Mouse (Mus musculus): ENCODE measurements around the gene Mark3. TPM values are rescaled to one million over a fixed set of nuclear protein-coding genes. Genes with fewer than 3 reads are reported as not detected.

Mark3 gene
- polyA plus RNA-seq, 1 experiment from 2014 or later: 85.4 TPM

DNA sequence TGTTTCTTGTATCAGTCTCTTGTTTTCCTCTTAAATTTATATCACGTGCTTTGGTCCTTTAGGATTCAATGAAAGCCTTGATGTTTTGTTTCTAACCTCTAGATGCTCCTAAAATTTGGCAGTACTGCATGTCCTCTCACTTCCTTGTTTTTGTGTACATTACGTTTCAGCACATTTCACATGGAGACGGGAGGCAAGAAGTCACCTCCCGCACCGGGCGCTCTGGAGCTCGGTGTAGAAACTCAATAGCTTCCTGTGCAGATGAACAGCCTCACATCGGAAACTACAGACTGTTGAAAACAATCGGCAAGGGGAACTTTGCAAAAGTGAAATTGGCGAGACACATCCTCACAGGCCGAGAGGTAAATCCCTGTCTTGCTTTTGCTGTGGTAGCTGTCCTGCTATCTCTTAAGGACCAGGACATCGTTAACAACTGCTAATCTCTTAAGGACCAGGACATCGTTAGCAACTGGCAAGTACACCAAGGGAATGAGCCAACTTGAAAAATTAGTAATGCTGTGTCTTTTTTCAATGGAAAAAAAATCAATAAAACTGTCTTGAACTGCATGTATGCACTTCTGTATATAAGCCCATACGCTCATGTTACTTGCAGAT lies 18.2 kb downstream of the Mark3 start:
- no peak for DNase-seq (ENCODE audit: low read depth, low spot score)
- in situ Hi-C loops (cut with MboI; ENCODE audit: low pct_unique_long_range_greater_than_20kb): no loop called here
- no peak for ATAC-seq
- TF ChIP-seq CTCF (IDR thresholded peaks at IDR 0.05): no peak
- CTCF ChIA-PET: interaction anchor here (1.2 kb wide), 1 partner anchor 22 kb away, joined by 6 read pairs; no protein-coding TSS in a partner anchor
- no peaks in the 10 kb centered on the region for H3K27me3 ChIP-seq
- POLR2A ChIA-PET: no interaction called here

DNA sequence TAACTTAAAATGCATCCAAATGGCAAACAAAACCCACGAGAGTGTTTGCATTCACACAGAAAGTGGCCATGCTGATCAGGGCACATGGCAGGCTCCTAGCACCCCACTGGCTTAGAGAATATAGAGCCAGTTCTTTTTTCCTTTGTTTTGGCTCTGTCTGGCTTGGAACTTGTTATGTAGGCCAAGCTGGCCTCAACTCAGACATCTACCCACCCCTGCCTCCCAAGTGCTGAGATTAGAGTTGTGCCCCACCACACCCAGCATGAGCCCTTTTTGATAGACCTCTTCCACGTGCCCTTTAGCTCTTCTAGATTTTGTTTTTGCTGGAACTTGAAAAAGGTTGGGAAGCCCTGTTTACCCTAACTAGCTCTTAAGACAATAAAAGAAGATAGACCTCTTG lies 19.5 kb downstream of the Mark3 start:
- H3K27me3 ChIP-seq: no peaks in the 10 kb centered on the region
- no peak for DNase-seq (ENCODE audit: low read depth, low spot score)
- POLR2A ChIA-PET: no interaction called here
- CTCF ChIA-PET: no interaction called here
- in situ Hi-C loops (cut with MboI; ENCODE audit: low pct_unique_long_range_greater_than_20kb): no loop called here
- ATAC-seq: no peak
- no peak for TF ChIP-seq CTCF (IDR thresholded peaks at IDR 0.05)

DNA sequence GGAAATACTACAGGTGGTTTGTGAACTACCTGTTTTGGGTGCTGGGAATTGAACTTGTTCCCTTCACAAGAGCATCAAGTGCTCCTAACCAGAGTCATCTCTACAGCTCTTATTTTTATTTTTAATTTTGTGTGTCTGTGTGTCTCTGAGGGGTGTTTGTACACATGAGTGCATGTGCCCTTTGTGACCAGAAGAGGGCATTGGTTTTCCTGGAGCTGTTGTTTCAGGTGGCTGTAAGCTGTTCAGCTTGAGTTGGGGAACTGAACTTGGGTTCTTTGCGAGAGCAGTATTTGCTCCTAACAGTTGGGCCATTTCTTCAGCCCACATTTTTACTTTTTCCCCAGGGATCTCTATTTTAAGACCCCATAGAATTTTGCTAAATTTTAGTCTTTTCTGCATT lies 23.0 kb downstream of the Mark3 start:
- peak; percentile 39 for TF ChIP-seq CTCF (IDR thresholded peaks at IDR 0.05)
- no peak for DNase-seq (ENCODE audit: low read depth, low spot score)
- in situ Hi-C loops (cut with MboI; ENCODE audit: low pct_unique_long_range_greater_than_20kb): no loop called here
- ChIA-PET CTCF (interaction anchor here (1.7 kb wide), 1 partner anchor 18 kb away, joined by 3 read pairs; no protein-coding TSS in a partner anchor), POLR2A (no interaction called here)
- H3K27me3 ChIP-seq: no peaks in the 10 kb centered on the region
- ATAC-seq: no peak

DNA sequence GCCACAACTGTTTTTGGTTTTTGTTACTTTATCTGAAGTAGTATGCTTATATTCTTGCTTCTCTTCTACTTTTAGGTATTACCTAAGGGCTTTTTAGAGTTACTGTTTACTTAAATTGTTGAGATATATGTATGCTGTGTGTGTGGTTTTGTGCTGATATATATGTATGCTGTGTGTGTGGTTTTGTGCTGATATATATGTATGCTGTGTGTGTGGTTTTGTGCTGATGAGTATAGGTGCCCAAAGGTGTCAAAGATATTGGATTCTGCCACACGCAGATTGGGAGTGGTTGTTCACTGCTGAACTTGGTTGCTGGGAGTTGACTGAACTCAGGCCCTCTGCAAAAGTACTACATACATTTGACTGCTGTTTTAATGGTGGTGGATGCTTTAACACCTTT lies 24.6 kb downstream of the Mark3 start:
- no peak for ATAC-seq
- in situ Hi-C loops (cut with MboI; ENCODE audit: low pct_unique_long_range_greater_than_20kb): no loop called here
- DNase-seq (ENCODE audit: low read depth, low spot score): no peak
- CTCF ChIA-PET: interaction anchor here (1.0 kb wide), 1 partner anchor 12 kb away, joined by 3 read pairs; no protein-coding TSS in a partner anchor
- POLR2A ChIA-PET: no interaction called here
- H3K27me3 ChIP-seq: no peaks in the 10 kb centered on the region
- TF ChIP-seq CTCF (IDR thresholded peaks at IDR 0.05): no peak

DNA sequence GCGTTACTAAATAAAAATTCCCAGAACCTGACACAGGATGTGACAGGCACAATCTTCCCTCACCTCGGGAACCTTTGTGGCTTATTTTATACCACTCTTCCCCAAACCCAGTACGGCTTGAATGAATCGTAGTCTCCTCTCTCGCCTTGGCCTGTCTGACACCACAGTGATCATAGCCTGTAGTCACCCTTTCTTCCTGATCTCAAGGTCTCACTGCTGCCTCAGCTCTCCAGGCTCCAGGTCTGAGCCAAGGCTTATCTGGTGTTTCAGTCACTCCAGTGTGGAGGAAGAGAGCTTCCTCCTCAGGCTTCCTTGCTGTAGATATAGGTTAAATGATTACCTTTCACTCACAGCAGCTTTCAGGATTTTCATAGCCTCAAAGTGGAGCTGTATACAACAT lies 25.3 kb downstream of the Mark3 start:
- ChIA-PET POLR2A (no interaction called here), CTCF (no interaction called here)
- no peak for ATAC-seq
- no peaks in the 10 kb centered on the region for H3K27me3 ChIP-seq
- in situ Hi-C loops (cut with MboI; ENCODE audit: low pct_unique_long_range_greater_than_20kb): no loop called here
- TF ChIP-seq CTCF (IDR thresholded peaks at IDR 0.05): no peak
- no peak for DNase-seq (ENCODE audit: low read depth, low spot score)

DNA sequence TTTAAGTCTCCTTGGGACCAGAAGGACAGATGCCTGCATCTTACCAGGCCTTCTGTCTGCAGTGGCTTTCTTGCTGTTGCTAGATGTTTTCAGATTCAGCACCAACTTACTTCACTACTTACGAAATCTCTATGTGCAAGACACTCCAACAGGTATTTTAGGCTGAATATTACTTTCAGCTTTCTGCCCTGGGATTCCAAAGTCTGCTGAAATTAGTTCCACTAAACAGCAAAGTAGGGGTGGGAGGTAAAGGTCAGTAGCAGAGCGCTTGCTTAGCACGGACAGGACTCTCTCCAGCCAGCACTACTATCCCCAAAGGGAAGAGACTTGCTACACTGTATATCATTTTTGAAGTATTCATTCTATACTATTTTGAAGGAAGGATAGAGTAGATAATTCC lies 29.5 kb downstream of the Mark3 start:
- ChIA-PET POLR2A (no interaction called here), CTCF (interaction anchor here (0.9 kb wide), 1 partner anchor 35 kb away, joined by 3 read pairs; no protein-coding TSS in a partner anchor)
- ATAC-seq: no peak
- no peak for DNase-seq (ENCODE audit: low read depth, low spot score)
- TF ChIP-seq CTCF (IDR thresholded peaks at IDR 0.05): no peak
- H3K27me3 ChIP-seq: no peaks in the 10 kb centered on the region
- in situ Hi-C loops (cut with MboI; ENCODE audit: low pct_unique_long_range_greater_than_20kb): no loop called here

DNA sequence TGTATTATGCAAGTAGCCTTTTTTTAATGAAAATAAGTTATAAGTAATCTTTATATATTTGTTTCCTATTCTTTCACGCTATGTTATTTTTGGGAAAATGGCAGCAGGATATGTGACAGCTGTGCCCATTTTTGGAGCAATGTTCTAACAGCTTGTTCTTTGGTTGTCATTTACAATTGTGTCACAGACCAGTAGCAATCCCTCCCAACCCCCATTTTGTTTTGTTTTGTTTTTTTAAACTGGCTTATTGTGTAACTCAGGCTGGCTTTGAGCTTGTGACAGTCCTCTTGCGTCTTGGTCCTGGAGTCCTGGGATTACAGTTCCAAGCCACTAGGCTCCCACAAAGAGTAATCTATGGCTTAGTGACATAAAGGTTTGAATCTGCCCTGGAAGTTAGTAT lies 31.3 kb downstream of the Mark3 start:
- ChIA-PET CTCF (interaction anchor here (0.7 kb wide), 1 partner anchor 43 kb away, joined by 3 read pairs; no protein-coding TSS in a partner anchor), POLR2A (interaction anchor here (0.9 kb wide), 1 partner anchor 9 kb away, joined by 3 read pairs; no protein-coding TSS in a partner anchor)
- ATAC-seq (no peak), DNase-seq (ENCODE audit: low read depth, low spot score) (no peak)
- no peak for TF ChIP-seq CTCF (IDR thresholded peaks at IDR 0.05)
- no peaks in the 10 kb centered on the region for H3K27me3 ChIP-seq
- in situ Hi-C loops (cut with MboI; ENCODE audit: low pct_unique_long_range_greater_than_20kb): no loop called here

DNA sequence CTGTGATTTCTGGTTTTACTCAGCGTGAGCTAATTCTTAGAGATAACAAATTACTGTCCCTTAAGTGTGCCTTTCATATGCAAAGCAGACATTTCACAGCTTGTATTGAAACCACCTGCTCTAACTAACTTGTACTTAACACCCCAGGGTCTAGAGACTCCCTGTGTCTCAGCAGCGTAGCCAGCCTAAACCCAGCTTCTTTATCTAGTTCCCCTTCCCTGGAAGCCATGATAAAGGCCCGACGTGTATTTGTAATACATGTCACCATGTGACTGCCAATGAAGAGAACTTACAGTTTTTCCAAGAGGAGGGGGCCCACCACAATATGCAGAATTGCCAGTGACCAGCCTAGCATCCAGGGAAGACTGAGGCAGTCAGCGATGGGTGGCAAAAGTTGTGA lies 33.7 kb downstream of the Mark3 start:
- ATAC-seq: no peak
- ChIA-PET CTCF (no interaction called here), POLR2A (no interaction called here)
- no peak for DNase-seq (ENCODE audit: low read depth, low spot score)
- H3K27me3 ChIP-seq: no peaks in the 10 kb centered on the region
- TF ChIP-seq CTCF (IDR thresholded peaks at IDR 0.05): no peak
- in situ Hi-C loops (cut with MboI; ENCODE audit: low pct_unique_long_range_greater_than_20kb): no loop called here

DNA sequence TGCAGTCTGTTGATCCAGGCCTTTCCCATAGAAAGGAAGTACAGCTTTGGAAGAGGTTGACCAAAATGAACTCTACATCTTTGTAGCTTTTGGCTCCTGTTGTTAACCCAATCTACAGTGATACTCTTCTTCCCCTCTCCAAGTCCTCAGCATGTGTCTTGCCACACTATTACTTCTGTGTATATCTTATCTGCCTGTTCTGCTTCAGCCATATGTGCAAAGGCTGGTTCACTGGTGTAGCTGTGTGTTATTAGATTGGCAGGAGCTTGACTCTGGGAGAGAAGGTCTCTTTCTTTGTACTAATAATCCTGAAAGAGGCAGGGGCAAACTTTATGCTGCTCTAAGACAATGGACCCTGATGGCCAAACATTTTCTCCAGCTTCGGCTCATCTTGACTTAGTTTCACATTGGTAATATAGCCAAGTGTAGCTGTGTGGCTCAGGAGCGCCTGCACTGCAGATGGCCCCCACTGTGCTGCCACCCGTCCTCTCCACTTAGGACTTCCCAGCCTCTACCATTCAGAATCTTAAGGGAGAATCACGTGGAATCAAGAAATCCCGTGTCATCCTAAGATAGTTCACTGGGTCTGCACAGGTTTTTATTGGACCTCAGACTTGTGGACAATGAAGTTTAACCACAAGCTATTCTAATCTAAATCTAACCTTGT lies 40.3 kb downstream of the Mark3 start:
- no peak for ATAC-seq
- in situ Hi-C loops (cut with MboI; ENCODE audit: low pct_unique_long_range_greater_than_20kb): no loop called here
- DNase-seq (ENCODE audit: low read depth, low spot score): no peak
- ChIA-PET POLR2A (interaction anchor here (0.9 kb wide), 1 partner anchor 9 kb away, joined by 3 read pairs; no protein-coding TSS in a partner anchor), CTCF (interaction anchor here (0.8 to 1.8 kb wide), 5 partner anchors 10 to 22 kb away, joined by 3 to 6 read pairs (median 3); no protein-coding TSS in a partner anchor)
- no peak for TF ChIP-seq CTCF (IDR thresholded peaks at IDR 0.05)
- H3K27me3 ChIP-seq: no peaks in the 10 kb centered on the region

DNA sequence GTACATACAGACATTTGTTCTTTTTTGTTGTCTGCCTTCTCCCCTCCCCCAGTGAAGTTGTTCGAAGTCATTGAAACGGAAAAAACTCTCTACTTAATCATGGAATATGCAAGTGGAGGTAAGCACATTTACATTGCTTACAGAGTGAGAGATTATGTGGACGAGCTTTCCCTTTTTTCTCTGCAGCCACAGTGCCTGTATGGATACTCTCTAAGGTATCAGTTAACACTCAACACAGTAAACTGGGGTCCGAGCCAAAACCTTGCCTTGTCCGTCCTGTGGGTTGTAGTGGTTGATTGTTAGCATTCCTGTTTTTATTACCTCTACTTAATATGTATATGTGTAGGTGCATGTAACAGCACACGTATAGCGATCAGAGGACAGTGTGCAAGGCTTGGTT lies 43.9 kb downstream of the Mark3 start:
- ATAC-seq (no peak), DNase-seq (ENCODE audit: low read depth, low spot score) (no peak)
- ChIA-PET CTCF (no interaction called here), POLR2A (no interaction called here)
- H3K27me3 ChIP-seq: no peaks in the 10 kb centered on the region
- no peak for TF ChIP-seq CTCF (IDR thresholded peaks at IDR 0.05)
- in situ Hi-C loops (cut with MboI; ENCODE audit: low pct_unique_long_range_greater_than_20kb): no loop called here

DNA sequence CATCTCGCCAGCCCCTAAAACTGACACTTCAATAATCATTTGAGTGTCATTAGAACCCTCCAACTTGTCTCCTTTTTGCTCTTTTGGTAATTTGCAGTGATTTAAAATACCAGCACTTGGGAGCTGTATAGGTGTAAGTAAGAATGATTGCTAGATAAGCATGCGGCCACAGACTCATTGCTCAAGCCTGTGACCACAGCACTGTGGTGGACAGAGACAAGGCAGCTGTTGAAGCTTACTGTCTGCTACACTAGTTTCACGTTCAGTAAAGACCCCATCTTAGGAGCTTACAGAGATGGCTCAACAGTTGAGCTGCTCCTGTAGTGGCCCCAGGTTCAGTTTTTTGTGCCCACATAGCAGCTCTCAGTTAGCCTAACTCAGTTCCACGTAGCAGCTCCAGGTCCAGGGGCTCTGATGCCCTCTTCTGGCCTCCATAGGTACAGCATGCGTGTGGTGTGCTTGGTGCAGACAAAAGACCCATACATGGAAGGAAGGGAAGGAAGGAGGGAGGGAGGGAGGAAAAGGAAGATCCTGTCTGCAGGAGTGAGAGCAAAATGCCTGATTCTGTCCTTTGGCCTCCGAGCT lies 73.8 kb downstream of the Mark3 start:
- ATAC-seq (peak; percentile 62), DNase-seq (ENCODE audit: low read depth, low spot score) (no peak)
- TF ChIP-seq CTCF (IDR thresholded peaks at IDR 0.05): peak; percentile 71
- in situ Hi-C loops (cut with MboI; ENCODE audit: low pct_unique_long_range_greater_than_20kb): loop anchor here (5.0 kb wide), 1 partner anchor 96 kb away; no protein-coding TSS in a partner anchor
- ChIA-PET CTCF (interaction anchor here (0.9 to 1.5 kb wide), 3 partner anchors 90 to 97 kb away, joined by 3 to 5 read pairs (median 4); no protein-coding TSS in a partner anchor), POLR2A (no interaction called here)
- no peaks in the 10 kb centered on the region for H3K27me3 ChIP-seq
